Mouse (Mus musculus) embryo, embryonic 11.5 days (tissue): ENCODE results near the gene Gm20815.
"Not testable (repeated sequence)": the region's sequence is repeated elsewhere in the genome, so short reads cannot be mapped to it uniquely, and the experiment has no call there.

Experiments used
- DNase-seq: peaks from one replicate; pipeline ENCODE4 v3.0.0-alpha.2; 2012; ENCODE audit warnings: low read depth, low spot score

Gm20815 gene

GRCm38 (mm10) chrY:8835069-8835468, at the start of gene Gm20815:
Gene Gm20815, minus strand, starts transcription at chrY:8835169.
- not testable (repeated sequence) for DNase-seq
